Mouse (Mus musculus): Measurements from ENCODE around the gene Avp.

DNA sequence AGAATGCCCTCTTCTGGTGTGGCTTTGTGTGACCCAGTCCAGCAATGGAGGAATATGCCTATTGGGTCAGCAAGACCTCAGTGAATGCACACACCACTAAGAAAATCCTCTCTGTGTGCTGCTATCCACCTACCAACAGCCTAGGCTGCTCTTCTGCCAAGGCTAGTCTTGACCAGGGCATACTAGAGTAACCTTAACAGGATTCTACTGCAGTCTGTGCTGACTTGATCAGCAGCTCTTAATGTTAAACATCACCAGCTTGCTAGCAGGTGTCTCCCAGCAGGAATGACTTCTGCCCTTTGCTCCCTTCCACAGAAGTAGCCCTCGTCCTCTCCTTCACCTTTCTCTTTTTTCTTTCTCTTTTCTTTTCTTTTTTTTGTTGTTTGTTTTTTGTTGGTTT lies 26.1 kb downstream of the Avp start:
- TF ChIP-seq CTCF (IDR thresholded peaks at IDR 0.05; ENCODE audit: extremely low read depth, insufficient read length, insufficient replicate concordance, low read depth, low read length) = no peak
- no peak for TF ChIP-seq POLR2A (IDR thresholded peaks at IDR 0.05; ENCODE audit: low read depth, low read length)

All from small intestine, adult 2 months (tissue).